Mouse (Mus musculus): ENCODE results near the gene Gm20388. TPM values are rescaled to one million over a fixed set of nuclear protein-coding genes. Genes with fewer than 3 reads are reported as not detected.

Gm20388 gene
- polyA plus RNA-seq, 1 experiment from 2014 or later, result not detected

DNA sequence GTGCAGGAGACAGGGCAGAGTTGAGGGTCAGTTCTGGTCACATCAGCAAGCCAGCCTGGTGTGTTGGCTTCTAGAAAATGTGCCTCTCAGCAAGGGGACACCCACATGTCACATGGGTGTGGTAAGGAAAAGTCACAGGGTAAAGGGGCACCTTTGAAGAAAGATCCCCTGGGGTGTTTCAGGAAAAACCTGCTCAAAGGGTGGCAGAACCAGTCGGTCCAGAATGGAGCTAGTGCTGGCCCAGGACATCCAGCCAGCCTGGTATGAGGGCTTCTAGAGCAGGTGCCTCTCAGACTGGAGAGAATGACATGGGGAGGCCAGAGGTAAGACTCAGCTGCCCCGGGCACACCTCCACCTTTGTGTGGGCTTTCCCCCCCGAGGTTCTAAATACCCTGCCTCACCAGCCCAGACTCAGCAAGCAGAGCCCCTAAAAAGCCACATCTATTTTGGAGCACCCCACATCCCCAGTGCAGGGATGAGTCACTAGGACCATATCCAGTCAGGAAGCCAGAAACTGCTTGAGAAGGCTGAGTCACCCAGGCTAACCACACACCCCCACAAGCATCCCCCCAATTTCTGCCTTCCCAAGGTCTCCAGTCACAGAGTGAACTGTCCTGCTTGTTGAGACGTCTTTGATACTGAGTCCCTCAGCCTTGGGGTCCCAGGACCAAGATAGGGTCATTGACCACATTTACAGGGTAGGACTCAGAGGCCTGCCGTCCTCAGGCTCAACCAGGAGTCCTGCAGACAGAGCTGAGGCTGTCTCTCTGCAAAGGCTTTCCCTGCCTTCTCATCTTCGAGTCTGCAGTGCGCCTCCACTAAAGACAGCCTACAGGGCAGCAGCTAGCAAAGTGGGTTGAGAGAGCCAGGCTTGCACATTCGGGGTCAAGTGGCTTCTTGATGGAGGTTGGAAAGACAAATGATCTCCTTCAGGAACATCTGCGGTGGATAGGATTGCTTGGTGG, 2445.3 kb downstream of the Gm20388 start:
- Histone ChIP-seq H3K4me2 (no peak overlapping the region), H3K4me3 (no peak overlapping the region), H3K4me1 (peaks cover 2% of the 10 kb centered on the region; the same call in 1 of the 2 replicates), H3K36me3 (no peaks in the 10 kb centered on the region), H3K27me3 (replicated peaks) (peaks cover 42% of the 10 kb centered on the region), H3K9me3 (no peaks in the 10 kb centered on the region), H3K9ac (no peak overlapping the region), H3K27ac (replicated peaks) (no peak overlapping the region)
- 62% methylated on average over 9 of the region's 9 CpGs for WGBS
- no peak for ATAC-seq (ENCODE audit: extremely low read depth, insufficient number of reproducible peaks, low FRiP score, low TSS enrichment)

- peaks cover 49% of the 10 kb centered on the region for H3K27me3 ChIP-seq (replicated peaks)
- H3K9me3 ChIP-seq, result no peaks in the 10 kb centered on the region
- no peaks in the 10 kb centered on the region for H3K4me1 ChIP-seq
- H3K4me3 ChIP-seq, result no peak overlapping the region
- 56% methylated on average over 11 of the region's 11 CpGs for WGBS
- H3K9ac ChIP-seq, result no peak overlapping the region
- H3K27ac ChIP-seq (replicated peaks), result no peak overlapping the region
- ATAC-seq (ENCODE audit: extremely low read depth, insufficient number of reproducible peaks, low FRiP score, low TSS enrichment), result no peak
- H3K4me2 ChIP-seq, result no peak overlapping the region
- H3K36me3 ChIP-seq, result no peaks in the 10 kb centered on the region
These were observed 2446.6 kb downstream of the Gm20388 start for GRCm38 (mm10) chr8:122357202-122357601.

GRCm38 (mm10) chr8:122357641-122358040, 2447.0 kb downstream of the Gm20388 start:
- Histone ChIP-seq H3K27me3 (replicated peaks) (peaks cover 52% of the 10 kb centered on the region), H3K4me3 (no peak overlapping the region), H3K4me1 (no peaks in the 10 kb centered on the region), H3K9me3 (no peaks in the 10 kb centered on the region), H3K9ac (no peak overlapping the region), H3K27ac (replicated peaks) (no peak overlapping the region), H3K36me3 (no peaks in the 10 kb centered on the region), H3K4me2 (no peak overlapping the region)
- WGBS, result 66% methylated on average over 5 of the region's 5 CpGs
- ATAC-seq (ENCODE audit: extremely low read depth, insufficient number of reproducible peaks, low FRiP score, low TSS enrichment), result no peak

- Histone ChIP-seq H3K4me1 (no peaks in the 10 kb centered on the region), H3K27ac (replicated peaks) (no peak overlapping the region), H3K27me3 (replicated peaks) (peaks cover 57% of the 10 kb centered on the region), H3K36me3 (no peaks in the 10 kb centered on the region), H3K9me3 (no peaks in the 10 kb centered on the region), H3K4me2 (no peak overlapping the region), H3K9ac (no peak overlapping the region), H3K4me3 (no peak overlapping the region)
- no peak for ATAC-seq (ENCODE audit: extremely low read depth, insufficient number of reproducible peaks, low FRiP score, low TSS enrichment)
- 80% methylated on average over 15 of the region's 15 CpGs for WGBS
These were observed 2448.6 kb downstream of the Gm20388 start for GRCm38 (mm10) chr8:122359111-122359775.

DNA sequence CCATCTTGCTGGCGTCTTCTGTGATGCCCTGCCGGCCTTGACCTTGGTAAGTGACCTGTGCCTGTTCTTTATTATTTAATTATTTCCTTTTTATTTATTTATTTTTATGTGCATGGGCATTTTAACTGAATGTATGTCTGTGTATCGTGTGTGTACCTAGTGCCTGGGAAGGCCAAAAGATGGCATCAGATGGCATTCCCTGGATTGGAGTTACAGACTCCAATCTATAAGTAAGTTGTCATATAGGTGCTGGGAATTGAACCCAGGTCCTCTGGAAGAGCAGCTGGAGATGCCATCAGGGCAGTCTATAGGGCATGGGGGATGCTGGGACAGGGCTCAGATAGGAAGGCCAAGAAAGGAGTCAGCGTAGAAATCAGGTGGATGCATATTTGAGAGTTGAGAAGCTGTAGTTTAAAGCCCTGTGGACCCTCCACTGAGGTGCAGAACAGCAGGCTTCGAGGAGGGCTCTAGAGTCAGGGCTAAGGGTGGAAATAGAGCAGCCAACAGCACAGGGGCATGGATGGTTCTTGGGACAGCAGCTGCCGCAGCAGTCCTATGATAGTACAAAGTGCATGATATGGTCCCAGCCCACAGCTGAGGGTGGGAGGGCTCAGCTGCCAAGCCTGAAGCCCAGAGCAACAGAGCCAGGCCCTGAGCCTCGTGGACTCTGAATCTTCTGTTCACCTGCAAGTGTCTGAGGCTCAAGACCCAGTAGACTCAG, 2450.2 kb downstream of the Gm20388 start, which contains the start of gene Trhr2:
Gene Trhr2, minus strand, starts transcription at position 51 of the 721 bp plus-strand sequence.
- peaks cover 57% of the 10 kb centered on the region for H3K27me3 ChIP-seq (replicated peaks)
- 68% methylated on average over 7 of the region's 7 CpGs for WGBS
- H3K36me3 ChIP-seq, result no peaks in the 10 kb centered on the region
- H3K4me2 ChIP-seq, result no peak within 1 kb of the TSS
- H3K4me3 ChIP-seq, result no peak within 1 kb of the TSS
- ATAC-seq (ENCODE audit: extremely low read depth, insufficient number of reproducible peaks, low FRiP score, low TSS enrichment), result no peak
- H3K9ac ChIP-seq, result no peak within 1 kb of the TSS
- no peak within 1 kb of the TSS for H3K27ac ChIP-seq (replicated peaks)
- H3K4me1 ChIP-seq, result no peaks in the 10 kb centered on the region
- no peaks in the 10 kb centered on the region for H3K9me3 ChIP-seq

GRCm38 (mm10) chr8:122362271-122362670, 2451.6 kb downstream of the Gm20388 start:
- H3K4me2 ChIP-seq, result no peak overlapping the region
- peak overlapping the region; percentile 24; the same call in 1 of the 2 replicates for H3K9ac ChIP-seq
- H3K36me3 ChIP-seq, result no peaks in the 10 kb centered on the region
- no peak for ATAC-seq (ENCODE audit: extremely low read depth, insufficient number of reproducible peaks, low FRiP score, low TSS enrichment)
- WGBS, result 49% methylated on average over 5 of the region's 5 CpGs
- H3K27me3 ChIP-seq (replicated peaks), result peaks cover 44% of the 10 kb centered on the region
- no peaks in the 10 kb centered on the region for H3K9me3 ChIP-seq
- no peaks in the 10 kb centered on the region for H3K4me1 ChIP-seq
- no peak overlapping the region for H3K27ac ChIP-seq (replicated peaks)
- no peak overlapping the region for H3K4me3 ChIP-seq

- Histone ChIP-seq H3K36me3 (no peaks in the 10 kb centered on the region), H3K4me1 (peaks cover 1% of the 10 kb centered on the region), H3K27ac (replicated peaks) (no peak overlapping the region), H3K4me3 (no peak overlapping the region), H3K9ac (no peak overlapping the region), H3K4me2 (no peak overlapping the region), H3K27me3 (replicated peaks) (peaks cover 38% of the 10 kb centered on the region), H3K9me3 (no peaks in the 10 kb centered on the region)
- ATAC-seq (ENCODE audit: extremely low read depth, insufficient number of reproducible peaks, low FRiP score, low TSS enrichment), result no peak
- 50% methylated on average over 7 of the region's 8 CpGs for WGBS
These were observed 2452.3 kb downstream of the Gm20388 start for GRCm38 (mm10) chr8:122362967-122363366.

GRCm38 (mm10) chr8:122368494-122368893, 2457.9 kb downstream of the Gm20388 start:
- WGBS, result 34% methylated on average over 10 of the region's 10 CpGs
- Histone ChIP-seq H3K4me1 (peaks cover 24% of the 10 kb centered on the region), H3K9ac (peak overlapping the region; percentile 8), H3K4me2 (no peak overlapping the region), H3K36me3 (no peaks in the 10 kb centered on the region), H3K27me3 (replicated peaks) (peaks cover 4% of the 10 kb centered on the region), H3K9me3 (no peaks in the 10 kb centered on the region), H3K4me3 (no peak overlapping the region), H3K27ac (replicated peaks) (0 out of 2 replicates have a peak overlapping the region, but pooled peaks have one; percentile 6)
- no peak for ATAC-seq (ENCODE audit: extremely low read depth, insufficient number of reproducible peaks, low FRiP score, low TSS enrichment)

GRCm38 (mm10) chr8:122369665-122370064, 2459.0 kb downstream of the Gm20388 start:
- Histone ChIP-seq H3K36me3 (no peaks in the 10 kb centered on the region), H3K9me3 (no peaks in the 10 kb centered on the region), H3K4me3 (no peak overlapping the region), H3K9ac (peak overlapping the region; percentile 62), H3K4me2 (0 out of 2 replicates have a peak overlapping the region, but pooled peaks have one; percentile 12), H3K27me3 (replicated peaks) (no peaks in the 10 kb centered on the region), H3K4me1 (peaks cover 24% of the 10 kb centered on the region), H3K27ac (replicated peaks) (peak overlapping the region; percentile 55)
- 12% methylated on average over 9 of the region's 9 CpGs for WGBS
- peak; percentile 29; the same call in 1 of the 2 replicates for ATAC-seq (ENCODE audit: extremely low read depth, insufficient number of reproducible peaks, low FRiP score, low TSS enrichment)

DNA sequence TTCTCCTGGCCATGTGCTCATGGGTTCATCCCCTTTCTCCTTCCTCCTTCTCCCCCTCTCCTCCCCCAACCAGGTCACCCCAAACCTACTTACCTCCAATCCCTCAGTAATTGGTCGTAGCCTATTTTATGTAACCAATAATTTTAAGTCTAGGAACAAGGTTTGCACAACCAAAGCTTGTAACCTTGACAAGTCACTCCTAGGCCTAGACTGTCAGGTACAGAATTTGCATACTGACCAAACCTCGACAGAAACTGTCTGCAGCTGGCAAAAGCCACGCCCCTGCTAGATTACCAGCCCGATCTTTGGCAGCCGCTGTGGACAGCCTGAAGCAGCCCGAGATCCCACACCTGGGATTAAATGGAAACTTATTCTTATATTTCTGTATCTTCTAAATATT, 2461.1 kb downstream of the Gm20388 start:
- Histone ChIP-seq H3K27ac (replicated peaks) (no peak overlapping the region), H3K27me3 (replicated peaks) (no peaks in the 10 kb centered on the region), H3K4me3 (no peak overlapping the region), H3K36me3 (no peaks in the 10 kb centered on the region), H3K4me1 (peaks cover 30% of the 10 kb centered on the region), H3K4me2 (no peak overlapping the region), H3K9me3 (no peaks in the 10 kb centered on the region), H3K9ac (no peak overlapping the region)
- ATAC-seq (ENCODE audit: extremely low read depth, insufficient number of reproducible peaks, low FRiP score, low TSS enrichment), result no peak
- 62% methylated on average over 6 of the region's 6 CpGs for WGBS

DNA sequence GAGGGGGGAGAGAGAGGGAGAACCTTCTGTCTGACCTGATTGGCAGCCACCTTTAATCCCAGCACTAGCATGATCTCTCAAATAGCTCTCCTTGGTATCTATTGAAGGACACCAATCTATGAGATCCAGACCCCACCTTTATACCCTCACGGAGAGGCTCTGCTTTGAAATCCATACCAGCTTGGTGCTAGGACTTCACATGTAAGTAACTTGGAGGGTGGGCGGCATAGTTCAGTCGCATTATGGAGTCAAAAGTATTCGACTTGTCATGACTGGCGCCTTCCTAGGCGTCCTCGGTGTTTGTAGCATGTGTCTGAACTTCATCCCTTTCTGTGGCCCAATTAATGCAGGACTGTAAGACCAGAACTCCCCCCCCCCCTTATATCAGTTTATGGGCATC, 2464.7 kb downstream of the Gm20388 start:
- WGBS, result 88% methylated on average over 7 of the region's 7 CpGs

More for the DNA sequence above, 2464.7 kb downstream of the Gm20388 start:
- Histone ChIP-seq H3K4me3 (no peak overlapping the region), H3K9me3 (no peaks in the 10 kb centered on the region), H3K9ac (peak overlapping the region; percentile 74), H3K36me3 (peaks cover 22% of the 10 kb centered on the region), H3K4me2 (peak overlapping the region; percentile 93), H3K27ac (replicated peaks) (no peak overlapping the region), H3K4me1 (peaks cover 25% of the 10 kb centered on the region), H3K27me3 (replicated peaks) (no peaks in the 10 kb centered on the region)
- no peak for ATAC-seq (ENCODE audit: extremely low read depth, insufficient number of reproducible peaks, low FRiP score, low TSS enrichment)

All from heart, embryonic 13.5 days (tissue).